Mouse (Mus musculus) heart, postnatal 0 days (tissue): Measurements from ENCODE around the gene Spry2. TPM values are rescaled to one million over a fixed set of nuclear protein-coding genes. Genes with fewer than 3 reads are reported as not detected.
A peak's percentile ranks its signal among the peaks of the same experiment; 100 is the strongest.

Experiments used
- ATAC-seq: fragments of 200-750 bp; cut with Nextera tagmentation; 2 replicates; pipeline ENCODE4 v1.8.0; 2017; ENCODE audit warnings: low read depth, moderate number of reproducible peaks, moderate library complexity; ENCODE audit not compliant: insufficient read depth
- DNase-seq: peaks from one replicate; pipeline ENCODE4 v3.0.0-alpha.2; 2016; ENCODE audit warnings: low spot score
- H3K27ac ChIP-seq: fragments of 300-500 bp; sonication (generic); 2 replicates; pipeline ENCODE4 v1.5.1; 2014; ENCODE audit warnings: low read depth, mild to moderate bottlenecking
- H3K27me3 ChIP-seq: fragments of 300-500 bp; sonication (generic); 2 replicates; pipeline ENCODE4 v1.6.1; 2014; ENCODE audit warnings: low read length, mixed read lengths; ENCODE audit not compliant: control insufficient read depth, insufficient read depth
- H3K36me3 ChIP-seq: fragments of 300-500 bp; sonication (generic); replicated peaks from 2 replicates; pipeline ENCODE4 v1.6.1; 2014; ENCODE audit warnings: low read length, mixed read lengths; ENCODE audit not compliant: control insufficient read depth, insufficient read depth
- H3K4me1 ChIP-seq: fragments of 300-500 bp; sonication (generic); 2 replicates; pipeline ENCODE4 v1.6.1; 2014; ENCODE audit warnings: antibody characterized with exemption; ENCODE audit not compliant: control insufficient read depth, insufficient read depth
- H3K4me2 ChIP-seq: fragments of 300-500 bp; sonication (generic); 2 replicates; pipeline ENCODE4 v1.6.1; 2014; ENCODE audit warnings: low read depth, mild to moderate bottlenecking, low read length, moderate library complexity
- H3K4me3 ChIP-seq: fragments of 300-500 bp; sonication (generic); 2 replicates; pipeline ENCODE4 v1.5.1; 2014; ENCODE audit warnings: low read depth, low read length
- H3K9ac ChIP-seq: fragments of 300-500 bp; sonication (generic); replicated peaks from 2 replicates; pipeline ENCODE4 v1.6.1; 2014; ENCODE audit warnings: low read depth, low read length, mixed read lengths
- H3K9me3 ChIP-seq: fragments of 300-500 bp; sonication (generic); replicated peaks from 2 replicates; pipeline ENCODE4 v1.6.1; 2016; ENCODE audit warnings: low read length; ENCODE audit not compliant: control insufficient read depth
- CTCF ChIP-seq: IDR thresholded peaks from 2 replicates; pipeline ENCODE4 v1.5.1; 2016; ENCODE audit warnings: antibody characterized with exemption, control low read depth, low read depth
- EP300 ChIP-seq: IDR thresholded peaks from 2 replicates; pipeline ENCODE4 v1.6.1; 2016; ENCODE audit warnings: antibody characterized with exemption, low read depth
- WGBS: fragments of 180-500 bp; shearing (Covaris S2); extraction: QIAGEN DNeasy Blood & Tissue Kit; methylation state at CpG from one replicate; pipeline ENCODE4 v1.1.7; 2014; 5-methylcytosine and 5-hydroxymethylcytosine counted together
- polyA plus RNA-seq: library from polyadenylated mRNA; unstranded; fragments of >200 nt; fragmentation: Nextera tagmentation; extraction: Ambion mirVana; gene quantifications from 2 replicates; pipeline ENCODE4 v1.2.1, GENCODE M21; 2015
- total RNA-seq: library from RNA; depleted of rRNA; stranded (reverse); fragments of >200 nt; gene quantifications from 2 replicates; pipeline ENCODE4 v1.2.3, GENCODE M21; 2014; ENCODE audit warnings: low replicate concordance

Spry2 gene
- total and polyA plus RNA-seq, 2 experiments from 2014 or later = 30.3 to 73.9 TPM

- ATAC-seq = peak; percentile 40
- no peaks in the 10 kb centered on the region for H3K9me3 ChIP-seq
- WGBS = under 1% methylated on average over 22 of the region's 28 CpGs
Observed at GRCm38 (mm10) chr14:105897569-105898101, 1.0 kb upstream of the Spry2 start.

DNA sequence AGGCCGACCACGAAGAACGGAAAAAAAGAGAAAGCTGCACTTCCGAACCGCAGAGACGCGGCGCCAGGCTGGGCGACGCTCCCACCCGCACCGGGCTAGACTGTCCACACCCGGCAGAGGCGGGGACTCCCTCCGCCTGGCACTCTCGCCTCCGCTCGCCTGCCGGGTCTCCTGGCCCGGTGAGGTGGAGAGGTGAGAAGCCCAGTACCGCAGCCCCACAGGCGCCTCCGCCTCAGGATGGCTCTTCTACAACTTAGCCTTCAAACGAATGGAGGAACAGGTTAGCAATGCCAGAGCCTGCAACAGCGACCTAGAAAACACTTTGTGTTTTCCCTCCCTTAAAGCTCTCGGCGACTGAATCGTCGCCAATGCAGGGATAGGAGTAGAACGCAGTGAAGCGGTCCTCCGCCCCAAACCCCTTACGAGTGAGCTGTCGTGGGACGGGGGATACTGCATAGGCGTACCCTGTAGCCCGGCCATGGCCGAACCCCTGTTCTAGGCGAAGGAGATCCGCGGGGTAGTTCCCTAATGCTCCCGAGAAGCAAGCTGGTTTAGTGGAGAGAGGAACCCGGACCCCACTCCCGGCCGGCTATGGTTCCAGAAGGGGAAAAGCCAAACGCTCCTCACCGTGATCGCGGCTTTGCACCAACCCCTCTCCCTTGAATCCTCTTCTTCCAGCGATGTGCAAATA, 513 bp downstream of the Spry2 start:
- H3K36me3 ChIP-seq = peaks cover 7% of the 10 kb centered on the region; the same call in 1 of the 2 replicates
- peak overlapping the region; percentile 99 for H3K27ac ChIP-seq
- H3K9ac ChIP-seq = peak overlapping the region; percentile 97
- peaks cover 10% of the 10 kb centered on the region; the same call in 1 of the 2 replicates for H3K4me1 ChIP-seq
- TF ChIP-seq EP300 (no peak), CTCF (no peak)
- H3K4me3 ChIP-seq = peak overlapping the region; percentile 91
- H3K27me3 ChIP-seq = no peaks in the 10 kb centered on the region
- no peaks in the 10 kb centered on the region for H3K9me3 ChIP-seq
- DNase-seq (peak; percentile 62), ATAC-seq (no peak)
- H3K4me2 ChIP-seq = peak overlapping the region; percentile 86
- under 1% methylated on average over 49 of the region's 50 CpGs for WGBS

More at GRCm38 (mm10) chr14:105897569-105898101, 1.0 kb upstream of the Spry2 start:
- Histone ChIP-seq H3K9ac (peak overlapping the region; percentile 97), H3K36me3 (peaks cover 6% of the 10 kb centered on the region; the same call in 1 of the 2 replicates), H3K4me3 (peak overlapping the region; percentile 91), H3K4me2 (peak overlapping the region; percentile 86), H3K4me1 (0 out of 2 replicates have a peak, but pooled peaks cover 4% of the 10 kb centered on the region), H3K27me3 (no peaks in the 10 kb centered on the region), H3K27ac (peak overlapping the region; percentile 99)
- no peak for TF ChIP-seq CTCF
- TF ChIP-seq EP300 = no peak
- DNase-seq = peak; percentile 85

DNA sequence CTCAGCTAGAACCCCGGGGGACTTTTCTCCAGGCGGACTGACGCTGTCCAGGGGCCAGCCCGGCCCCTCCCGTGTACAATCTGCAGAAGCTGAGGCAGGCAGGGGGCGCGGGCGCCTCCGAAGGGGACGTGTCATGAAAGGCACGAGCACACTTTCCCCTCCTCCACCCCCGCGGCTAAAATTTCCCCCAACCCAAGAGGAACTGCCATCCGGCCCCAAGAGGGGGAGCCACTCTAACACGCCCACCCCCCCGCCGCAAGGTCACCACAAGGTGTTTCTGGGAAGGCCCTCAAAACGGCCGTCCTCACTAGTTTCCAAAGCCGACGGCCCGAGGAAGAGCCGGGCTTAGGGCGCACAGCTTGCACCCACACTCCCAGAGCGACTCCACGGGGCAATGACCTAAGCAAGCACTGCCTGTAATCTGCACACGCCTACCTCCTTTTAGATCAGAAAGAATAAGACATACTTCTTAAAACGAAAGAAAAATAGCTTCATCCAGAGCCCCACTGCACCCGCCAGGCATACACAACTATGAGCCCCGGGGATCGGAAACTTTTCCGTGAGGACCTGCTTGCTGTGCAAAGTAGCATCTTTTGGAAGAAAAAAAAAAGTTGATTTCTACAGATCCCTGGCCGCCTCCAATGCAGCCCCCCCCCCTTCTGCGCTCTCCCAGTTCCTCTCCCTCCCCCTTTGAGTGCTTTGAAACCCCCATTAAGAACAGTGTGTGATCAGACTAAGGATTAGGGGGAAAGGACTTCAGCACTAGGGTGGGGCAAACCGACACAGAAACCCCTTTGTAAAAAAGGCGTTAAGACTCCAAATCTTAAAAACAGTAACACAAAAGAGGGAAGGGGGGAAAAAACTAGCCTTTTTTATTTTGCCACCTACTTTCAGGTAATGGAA, 1.4 kb downstream of the Spry2 start:
- peak overlapping the region; percentile 86 for H3K4me2 ChIP-seq
- under 1% methylated on average over 36 of the region's 36 CpGs for WGBS

DNA sequence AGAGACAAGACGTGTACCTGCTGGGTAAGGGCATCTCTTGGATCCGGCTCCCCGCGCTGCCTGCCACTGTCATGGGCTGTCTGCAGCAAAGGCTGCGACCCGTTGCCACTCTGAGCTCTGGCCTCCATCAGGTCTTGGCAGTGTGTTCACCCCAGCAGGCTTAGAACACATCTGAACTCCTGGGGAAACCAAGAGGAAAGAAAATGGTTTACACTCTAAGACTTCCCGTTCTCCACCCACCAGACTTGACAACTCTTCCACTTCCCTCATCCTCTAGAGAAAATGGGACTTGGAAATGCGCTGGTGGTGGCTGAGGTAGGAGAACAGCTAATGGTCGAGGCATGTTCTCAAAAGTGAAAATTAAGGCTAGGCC, 3.0 kb downstream of the Spry2 start:
- Histone ChIP-seq H3K36me3 (peaks cover 11% of the 10 kb centered on the region; the same call in 1 of the 2 replicates), H3K27ac (peak overlapping the region; percentile 99), H3K9me3 (no peaks in the 10 kb centered on the region), H3K27me3 (no peaks in the 10 kb centered on the region), H3K4me2 (peak overlapping the region; percentile 86), H3K4me3 (peak overlapping the region; percentile 91), H3K9ac (peak overlapping the region; percentile 97), H3K4me1 (peaks cover 17% of the 10 kb centered on the region)
- TF ChIP-seq CTCF (no peak), EP300 (no peak)
- 17% methylated on average over 9 of the region's 9 CpGs for WGBS
- ATAC-seq = no peak
- DNase-seq = peak; percentile 44

More for the DNA sequence above, 1.4 kb downstream of the Spry2 start:
- Histone ChIP-seq H3K4me1 (peaks cover 17% of the 10 kb centered on the region), H3K9ac (peak overlapping the region; percentile 97), H3K36me3 (peaks cover 7% of the 10 kb centered on the region; the same call in 1 of the 2 replicates), H3K27me3 (no peaks in the 10 kb centered on the region), H3K9me3 (no peaks in the 10 kb centered on the region), H3K27ac (peak overlapping the region; percentile 99), H3K4me3 (peak overlapping the region; percentile 91)
- peak; percentile 83 for DNase-seq
- TF ChIP-seq CTCF (peak; percentile 35; the same call in 1 of the 2 replicates), EP300 (0 out of 2 replicates have a peak, but pooled peaks have one; percentile 26)
- peak; percentile 21 for ATAC-seq
